Mouse (Mus musculus): ENCODE data around the gene Zfp644.
"Not testable (repeated sequence)": the region's sequence is repeated elsewhere in the genome, so short reads cannot be mapped to it uniquely, and the experiment has no call there.

The Zfp644 gene

GRCm38 (mm10) chr5:106696396-106697337 lies at the start of gene Zfp644:
Zfp644 (minus strand) TSS chr5:106697287.
- DNase-seq, result peak; percentile 88 to 92

GRCm38 (mm10) chr5:106739716-106740115 lies 42.6 kb upstream of the Zfp644 start:
- DNase-seq, result no peak

GRCm38 (mm10) chr5:106723487-106723886 lies 26.4 kb upstream of the Zfp644 start:
- no peak for DNase-seq

GRCm38 (mm10) chr5:106722771-106723170 lies 25.7 kb upstream of the Zfp644 start:
- no peak for DNase-seq

GRCm38 (mm10) chr5:106711870-106712277 lies 14.8 kb upstream of the Zfp644 start:
- DNase-seq, result no peak

GRCm38 (mm10) chr5:106711220-106711726 lies 14.2 kb upstream of the Zfp644 start:
- no peak for DNase-seq

- no peak for DNase-seq
Observed at GRCm38 (mm10) chr5:106710611-106711010, 13.5 kb upstream of the Zfp644 start.

GRCm38 (mm10) chr5:106710085-106710409 lies 13.0 kb upstream of the Zfp644 start:
- no peak for DNase-seq

GRCm38 (mm10) chr5:106709388-106710084 lies 12.4 kb upstream of the Zfp644 start:
- DNase-seq, result no peak

- no peak for DNase-seq
Observed at GRCm38 (mm10) chr5:106706363-106706762, 9.3 kb upstream of the Zfp644 start.

GRCm38 (mm10) chr5:106705162-106705561 lies 8.1 kb upstream of the Zfp644 start:
- DNase-seq, result no peak

- DNase-seq, result peak; percentile 77 to 81
Observed at GRCm38 (mm10) chr5:106695681-106696395, 1.2 kb downstream of the Zfp644 start.

GRCm38 (mm10) chr5:106695141-106695540 lies 1.9 kb downstream of the Zfp644 start:
- no peak for DNase-seq

- no peak for DNase-seq
Observed at GRCm38 (mm10) chr5:106694683-106695082, 2.4 kb downstream of the Zfp644 start.

GRCm38 (mm10) chr5:106693034-106693433 lies 4.1 kb downstream of the Zfp644 start:
- DNase-seq, result peak in 1 of 2 experiments; percentile 19

- DNase-seq, result no peak
Observed at GRCm38 (mm10) chr5:106680636-106681458, 16.2 kb downstream of the Zfp644 start.

- no peak for DNase-seq
Observed at GRCm38 (mm10) chr5:106679659-106680058, 17.4 kb downstream of the Zfp644 start.

- not testable (repeated sequence) for DNase-seq
Observed at GRCm38 (mm10) chr5:106678823-106679222, 18.3 kb downstream of the Zfp644 start.

GRCm38 (mm10) chr5:106676784-106677183 lies 20.3 kb downstream of the Zfp644 start:
- DNase-seq, result peak; percentile 60 to 75

GRCm38 (mm10) chr5:106672597-106672996 lies 24.5 kb downstream of the Zfp644 start:
- DNase-seq, result no peak

- DNase-seq, result no peak
Observed at GRCm38 (mm10) chr5:106671893-106672292, 25.2 kb downstream of the Zfp644 start.

- DNase-seq, result no peak
Observed at GRCm38 (mm10) chr5:106664910-106665309, 32.2 kb downstream of the Zfp644 start.

Data from thymus, postnatal 36 days (tissue).